Mouse (Mus musculus) limb, embryonic 13.5 days (tissue): ENCODE measurements around the gene Lyzl4. TPM values are rescaled to one million over a fixed set of nuclear protein-coding genes. Genes with fewer than 3 reads are reported as not detected.

Experiments used
- ATAC-seq: fragments of 200-750 bp; cut with Nextera tagmentation; 2 replicates; pipeline ENCODE4 v1.8.0; 2017; ENCODE audit warnings: low read depth, moderate number of reproducible peaks, moderate TSS enrichment; ENCODE audit not compliant: low FRiP score
- H3K27ac ChIP-seq: fragments of 300-500 bp; sonication (generic); 2 replicates; pipeline ENCODE4 v1.5.1; 2015; ENCODE audit warnings: inconsistent platforms, mild to moderate bottlenecking, moderate library complexity
- H3K27me3 ChIP-seq: fragments of 300-500 bp; sonication (generic); 2 replicates; pipeline ENCODE4 v1.6.1; 2015; ENCODE audit warnings: mild to moderate bottlenecking, inconsistent platforms
- H3K36me3 ChIP-seq: fragments of 300-500 bp; sonication (generic); 2 replicates; pipeline ENCODE4 v1.6.1; 2015; ENCODE audit warnings: inconsistent platforms, mild to moderate bottlenecking, moderate library complexity
- H3K4me1 ChIP-seq: fragments of 300-500 bp; sonication (generic); 2 replicates; pipeline ENCODE4 v1.6.1; 2015; ENCODE audit warnings: inconsistent platforms
- H3K4me2 ChIP-seq: fragments of 300-500 bp; sonication (generic); replicated peaks from 2 replicates; pipeline ENCODE4 v1.6.1; 2015; ENCODE audit warnings: inconsistent platforms, mild to moderate bottlenecking, moderate library complexity
- H3K4me3 ChIP-seq: fragments of 300-500 bp; sonication (generic); 2 replicates; pipeline ENCODE4 v1.5.1; 2015; ENCODE audit warnings: moderate library complexity, mild to moderate bottlenecking, inconsistent platforms
- H3K9ac ChIP-seq: fragments of 300-500 bp; sonication (generic); 2 replicates; pipeline ENCODE4 v1.6.1; 2015; ENCODE audit warnings: mild to moderate bottlenecking, inconsistent platforms
- H3K9me3 ChIP-seq: fragments of 300-500 bp; sonication (generic); 2 replicates; pipeline ENCODE4 v1.6.1; 2016; ENCODE audit warnings: inconsistent platforms
- WGBS: fragments of 180-500 bp; shearing (Covaris S2); methylation state at CpG from one replicate; pipeline ENCODE4 v1.1.7; 2015; 5-methylcytosine and 5-hydroxymethylcytosine counted together
- polyA plus RNA-seq: library from polyadenylated mRNA; unstranded; fragments of >200 nt; fragmentation: Nextera tagmentation; extraction: Ambion mirVana; gene quantifications from 2 replicates; pipeline ENCODE4 v1.2.1, GENCODE M21; 2015

Gene Lyzl4
- polyA plus RNA-seq, 1 experiment from 2014 or later = 0.32 TPM

GRCm38 (mm10) chr9:121549444-121549843 lies 92.5 kb downstream of the Lyzl4 start:
- Histone ChIP-seq H3K4me1 (peaks cover 6% of the 10 kb centered on the region; the same call in 1 of the 2 replicates), H3K9ac (no peak overlapping the region), H3K36me3 (no peaks in the 10 kb centered on the region), H3K4me3 (no peak overlapping the region), H3K4me2 (no peak overlapping the region), H3K27me3 (no peaks in the 10 kb centered on the region), H3K9me3 (no peaks in the 10 kb centered on the region), H3K27ac (no peak overlapping the region)
- ATAC-seq = no peak

GRCm38 (mm10) chr9:121549010-121549409 lies 92.9 kb downstream of the Lyzl4 start:
- no peaks in the 10 kb centered on the region for H3K36me3 ChIP-seq
- no peaks in the 10 kb centered on the region for H3K27me3 ChIP-seq
- H3K4me3 ChIP-seq = no peak overlapping the region
- H3K4me2 ChIP-seq = no peak overlapping the region
- H3K27ac ChIP-seq = no peak overlapping the region
- no peak for ATAC-seq
- no peak overlapping the region for H3K9ac ChIP-seq
- no peaks in the 10 kb centered on the region for H3K9me3 ChIP-seq
- WGBS = 59% methylated on average over 5 of the region's 5 CpGs
- H3K4me1 ChIP-seq = peaks cover 6% of the 10 kb centered on the region; the same call in 1 of the 2 replicates

- H3K9ac ChIP-seq = no peak overlapping the region
- no peaks in the 10 kb centered on the region for H3K9me3 ChIP-seq
- no peak for ATAC-seq
- H3K4me2 ChIP-seq = no peak overlapping the region
- H3K36me3 ChIP-seq = no peaks in the 10 kb centered on the region
- peaks cover 7% of the 10 kb centered on the region for H3K4me1 ChIP-seq
- no peaks in the 10 kb centered on the region for H3K27me3 ChIP-seq
- WGBS = 43% methylated on average over 4 of the region's 4 CpGs
- no peak overlapping the region for H3K27ac ChIP-seq
- H3K4me3 ChIP-seq = no peak overlapping the region
Measured at GRCm38 (mm10) chr9:121547431-121547830, 94.5 kb downstream of the Lyzl4 start.

GRCm38 (mm10) chr9:121541530-121541929 lies 100.4 kb downstream of the Lyzl4 start:
- H3K27me3 ChIP-seq = no peaks in the 10 kb centered on the region
- no peak overlapping the region for H3K27ac ChIP-seq
- 0 out of 2 replicates have a peak, but pooled peaks cover 4% of the 10 kb centered on the region for H3K9me3 ChIP-seq
- H3K4me2 ChIP-seq = no peak overlapping the region
- no peaks in the 10 kb centered on the region for H3K36me3 ChIP-seq
- no peak for ATAC-seq
- no peak overlapping the region for H3K9ac ChIP-seq
- no peak overlapping the region for H3K4me3 ChIP-seq
- H3K4me1 ChIP-seq = peaks cover 7% of the 10 kb centered on the region

GRCm38 (mm10) chr9:121532626-121533025 lies 109.3 kb downstream of the Lyzl4 start:
- H3K9me3 ChIP-seq = 0 out of 2 replicates have a peak, but pooled peaks cover 4% of the 10 kb centered on the region
- H3K4me2 ChIP-seq = no peak overlapping the region
- no peak overlapping the region for H3K9ac ChIP-seq
- H3K4me3 ChIP-seq = no peak overlapping the region
- no peaks in the 10 kb centered on the region for H3K36me3 ChIP-seq
- no peak overlapping the region for H3K27ac ChIP-seq
- H3K27me3 ChIP-seq = no peaks in the 10 kb centered on the region
- H3K4me1 ChIP-seq = no peaks in the 10 kb centered on the region
- ATAC-seq = no peak
- 62% methylated on average over 9 of the region's 9 CpGs for WGBS

- 61% methylated on average over 8 of the region's 8 CpGs for WGBS
- no peaks in the 10 kb centered on the region for H3K9me3 ChIP-seq
- ATAC-seq = no peak
- H3K4me1 ChIP-seq = no peaks in the 10 kb centered on the region
- H3K27ac ChIP-seq = no peak overlapping the region
- no peaks in the 10 kb centered on the region for H3K36me3 ChIP-seq
- no peak overlapping the region for H3K4me2 ChIP-seq
- H3K4me3 ChIP-seq = no peak overlapping the region
- no peak overlapping the region for H3K9ac ChIP-seq
- H3K27me3 ChIP-seq = no peaks in the 10 kb centered on the region
Measured at GRCm38 (mm10) chr9:121528605-121529357, 113.1 kb downstream of the Lyzl4 start.

Other genes starting within 250 kb of the Lyzl4 start
- 2.2 and 2.3 TPM in 2 replicates for gene Cck, start 146.4 kb downstream of the Lyzl4 start, polyA plus RNA-seq
- gene Vipr1, start 620 bp upstream of the Lyzl4 start, polyA plus RNA-seq = 0.42 and 0.85 TPM in 2 replicates
- 13.4 and 15.4 TPM in 2 replicates for gene Sec22c, start 63.4 kb upstream of the Lyzl4 start, polyA plus RNA-seq
- gene Ss18l2, start 68.2 kb upstream of the Lyzl4 start, polyA plus RNA-seq = 128 and 142 TPM in 2 replicates
- 82.4 and 84.1 TPM in 2 replicates for gene Nktr, start 77.1 kb upstream of the Lyzl4 start, polyA plus RNA-seq
- 18.9 and 19.3 TPM in 2 replicates for gene Zfp651, start 117.2 kb upstream of the Lyzl4 start, polyA plus RNA-seq
- gene Klhl40, start 135.5 kb upstream of the Lyzl4 start, polyA plus RNA-seq = 12.5 and 13.3 TPM in 2 replicates
- 0.53 and 0.82 TPM in 2 replicates for gene Hhatl, start 150.4 kb upstream of the Lyzl4 start, polyA plus RNA-seq
- 0.76 and 0.88 TPM in 2 replicates for gene Ccdc13, start 197.4 kb upstream of the Lyzl4 start, polyA plus RNA-seq
- gene Higd1a, start 216.3 kb upstream of the Lyzl4 start, polyA plus RNA-seq = 192 and 196 TPM in 2 replicates